Mouse (Mus musculus) adipocyte (in vitro differentiated cells): Measurements from ENCODE around the gene Ell.

Experiments used
- DNase-seq: peaks from one replicate; pipeline ENCODE4 v3.0.0-alpha.2; 2016; ENCODE audit warnings: low spot score

Ell gene

DNA sequence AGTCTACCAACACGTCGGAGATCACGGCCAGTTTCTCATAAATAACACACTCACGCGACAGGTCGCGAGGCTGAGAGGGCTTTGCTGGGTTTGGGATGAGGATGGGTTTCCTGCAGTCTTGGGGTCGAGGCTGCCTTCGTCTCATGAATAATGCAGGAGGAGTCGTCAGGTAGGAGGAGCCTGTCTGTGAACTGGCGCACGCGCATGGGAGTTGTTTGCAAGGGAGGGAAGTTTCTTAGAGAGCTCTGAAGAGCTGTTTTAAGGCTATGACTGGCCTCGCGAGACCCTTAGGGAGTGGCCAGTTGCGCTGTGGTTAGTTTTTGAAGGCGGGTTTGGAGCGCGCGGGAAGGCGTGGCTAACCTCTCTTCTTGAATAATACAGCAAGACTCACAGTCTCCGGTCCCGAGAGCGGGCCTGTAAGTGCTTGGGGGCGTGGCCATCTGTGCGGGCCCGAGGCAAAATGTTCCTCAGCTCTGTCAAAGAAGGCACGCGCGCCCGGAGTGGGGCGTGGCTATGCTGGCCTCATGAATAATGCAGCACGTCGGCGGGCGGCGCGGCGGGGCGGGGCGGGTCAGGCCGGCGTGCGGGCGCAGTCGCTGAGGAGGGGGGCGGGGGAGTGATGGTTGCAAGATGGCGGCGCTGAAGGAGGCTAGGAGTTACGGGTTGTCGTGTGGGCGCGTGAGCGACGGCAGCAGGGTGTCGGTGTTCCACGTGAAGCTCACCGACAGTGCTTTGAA, at the start of gene Ell:
Ell (plus strand) TSS at position 381 of the 737 bp plus-strand sequence.
- DNase-seq, result peak; percentile 100

DNA sequence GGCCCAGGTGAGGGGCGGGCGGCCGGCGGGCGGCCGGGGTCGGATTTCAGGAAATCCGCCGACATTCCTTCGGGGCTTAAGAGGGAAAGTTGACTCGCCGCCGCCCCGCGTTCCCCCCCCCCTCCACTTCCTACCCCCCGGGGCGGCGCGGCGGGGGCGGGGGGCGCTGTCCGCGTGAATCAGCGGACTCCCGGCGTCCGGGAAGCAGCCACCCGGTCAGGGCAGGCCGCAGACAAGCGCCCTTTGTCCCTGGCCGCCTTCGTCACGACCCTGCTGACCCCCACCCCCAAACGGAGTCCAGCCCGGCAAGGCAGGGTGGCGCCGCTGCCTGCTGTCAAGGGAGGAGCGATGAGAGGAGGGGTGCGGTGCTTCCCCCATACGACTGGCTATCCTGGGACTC, 49.7 kb upstream of the Ell start:
- DNase-seq, result no peak

GRCm38 (mm10) chr8:70490061-70490879, 49.0 kb upstream of the Ell start:
- no peak for DNase-seq

DNA sequence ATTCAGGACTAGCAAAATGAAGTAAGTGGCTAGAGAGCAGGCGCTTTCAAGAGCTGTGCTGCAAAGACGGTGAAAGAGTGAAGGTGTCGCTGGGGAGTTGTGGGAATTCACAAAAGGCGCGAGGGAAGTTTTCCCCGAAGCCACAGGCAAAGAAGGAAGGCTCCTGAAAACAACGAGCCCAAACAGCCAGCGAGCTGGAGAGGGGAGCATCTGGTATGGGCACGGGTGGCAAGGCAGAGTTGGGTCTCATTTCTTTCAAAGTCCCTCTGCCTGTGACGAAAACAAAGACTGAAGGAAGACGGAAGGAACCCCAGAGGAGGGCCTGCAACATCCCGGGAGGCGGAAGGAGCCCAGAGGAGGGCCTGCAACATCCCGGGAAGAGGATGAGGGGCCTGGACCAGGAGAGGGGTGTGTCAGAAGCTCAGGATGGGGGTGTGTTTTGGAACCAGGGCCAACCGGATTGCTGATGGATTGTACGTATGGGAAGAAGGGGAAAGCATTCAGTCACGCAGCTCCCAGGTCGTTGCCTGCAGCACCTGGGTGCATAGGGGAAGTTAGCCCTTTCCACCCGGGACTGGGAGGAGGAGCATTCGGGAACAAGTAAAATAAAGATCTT, 48.3 kb upstream of the Ell start:
- DNase-seq, result no peak

GRCm38 (mm10) chr8:70492664-70493640, 46.3 kb upstream of the Ell start, which contains the start of gene Crlf1:
TSS of gene Crlf1 (plus strand) at chr8:70493158.
- no peak for DNase-seq

DNA sequence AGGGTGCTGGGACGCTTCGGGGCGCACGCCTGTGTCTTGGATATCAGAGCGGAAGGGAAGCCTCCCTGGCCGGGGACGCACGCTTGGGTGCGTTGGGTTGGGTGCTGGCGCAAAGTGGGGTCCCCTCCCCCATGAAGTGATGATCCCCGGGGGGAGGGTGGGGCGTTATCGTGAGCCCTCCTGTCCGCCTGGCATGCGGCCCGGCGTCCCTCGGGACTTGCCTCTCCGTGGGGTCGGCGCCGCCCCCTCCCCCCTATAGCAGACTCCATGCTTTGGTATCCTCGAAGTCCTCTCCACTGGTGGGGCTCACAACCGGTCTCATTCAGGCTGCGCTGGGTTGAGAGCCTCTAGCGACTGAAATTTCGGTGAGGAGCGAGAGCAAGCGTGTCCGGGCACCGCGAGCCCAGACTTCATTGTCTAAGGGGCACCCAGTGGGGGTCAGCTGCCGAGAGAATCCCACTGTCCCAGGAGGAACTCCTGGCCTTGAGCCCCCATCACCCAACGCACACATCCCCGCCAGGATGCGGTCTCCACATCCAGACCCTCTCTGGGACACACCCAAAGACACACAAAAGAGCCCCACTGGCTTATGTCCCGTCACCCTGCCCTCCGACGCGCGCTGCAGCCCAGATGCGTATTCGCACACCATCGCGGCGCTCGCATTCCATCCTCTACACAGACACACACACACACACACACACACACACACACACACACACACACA, 45.4 kb upstream of the Ell start:
- no peak for DNase-seq

- no peak for DNase-seq
These were observed 44.8 kb upstream of the Ell start for GRCm38 (mm10) chr8:70494416-70494945.

- DNase-seq, result no peak
These were observed 44.1 kb upstream of the Ell start for GRCm38 (mm10) chr8:70495001-70495770.

DNA sequence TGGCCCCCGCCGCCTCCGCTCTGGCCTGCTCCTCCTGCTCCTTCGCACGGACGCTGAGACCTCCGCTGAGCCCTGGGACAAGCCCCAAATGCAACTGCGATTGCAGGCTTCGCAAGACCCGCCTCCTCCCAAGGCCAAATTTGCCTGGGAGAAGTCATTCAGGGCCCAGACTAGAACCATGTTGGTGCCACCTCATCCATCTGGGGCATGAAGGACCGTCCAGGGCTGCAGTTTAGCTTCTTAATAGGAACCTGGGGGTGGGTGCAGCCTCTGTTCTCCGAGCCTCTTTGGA, 43.5 kb upstream of the Ell start:
- no peak for DNase-seq

DNA sequence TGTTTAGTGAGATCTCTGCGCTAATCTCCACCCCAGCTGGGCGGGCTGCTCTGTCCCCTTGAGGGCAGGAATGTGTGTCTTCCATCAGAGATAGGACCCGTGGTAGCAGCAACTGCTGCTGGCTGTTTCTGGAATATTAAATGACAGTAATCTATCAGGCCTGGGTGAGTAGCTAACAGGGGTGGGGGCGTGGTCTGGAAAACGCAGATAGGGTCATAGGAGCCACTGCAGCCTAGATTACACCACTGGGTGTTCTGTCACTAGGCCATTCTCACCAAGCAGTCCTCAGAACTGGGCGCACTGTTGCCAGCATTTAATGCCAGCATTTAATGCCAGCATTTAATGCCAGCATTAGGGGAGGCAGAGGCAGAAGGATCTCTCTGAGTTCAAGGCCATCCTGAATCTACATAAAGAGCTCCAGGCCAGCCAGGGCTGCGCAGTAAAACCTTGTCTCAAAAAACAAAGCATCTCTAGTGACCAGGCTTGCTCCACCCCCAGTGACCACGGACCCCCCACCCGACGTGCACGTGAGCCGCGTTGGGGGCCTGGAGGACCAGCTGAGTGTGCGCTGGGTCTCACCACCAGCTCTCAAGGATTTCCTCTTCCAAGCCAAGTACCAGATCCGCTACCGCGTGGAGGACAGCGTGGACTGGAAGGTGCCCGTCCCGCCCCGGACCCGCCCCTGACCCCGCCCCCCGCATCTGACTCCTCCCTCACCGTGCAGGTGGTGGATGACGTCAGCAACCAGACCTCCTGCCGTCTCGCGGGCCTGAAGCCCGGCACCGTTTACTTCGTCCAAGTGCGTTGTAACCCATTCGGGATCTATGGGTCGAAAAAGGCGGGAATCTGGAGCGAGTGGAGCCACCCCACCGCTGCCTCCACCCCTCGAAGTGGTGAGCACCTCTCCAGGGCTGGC, 38.6 kb upstream of the Ell start:
- no peak for DNase-seq

- DNase-seq, result no peak
These were observed 37.3 kb upstream of the Ell start for GRCm38 (mm10) chr8:70501820-70502529.

GRCm38 (mm10) chr8:70502540-70502939, 36.7 kb upstream of the Ell start:
- DNase-seq, result no peak

DNA sequence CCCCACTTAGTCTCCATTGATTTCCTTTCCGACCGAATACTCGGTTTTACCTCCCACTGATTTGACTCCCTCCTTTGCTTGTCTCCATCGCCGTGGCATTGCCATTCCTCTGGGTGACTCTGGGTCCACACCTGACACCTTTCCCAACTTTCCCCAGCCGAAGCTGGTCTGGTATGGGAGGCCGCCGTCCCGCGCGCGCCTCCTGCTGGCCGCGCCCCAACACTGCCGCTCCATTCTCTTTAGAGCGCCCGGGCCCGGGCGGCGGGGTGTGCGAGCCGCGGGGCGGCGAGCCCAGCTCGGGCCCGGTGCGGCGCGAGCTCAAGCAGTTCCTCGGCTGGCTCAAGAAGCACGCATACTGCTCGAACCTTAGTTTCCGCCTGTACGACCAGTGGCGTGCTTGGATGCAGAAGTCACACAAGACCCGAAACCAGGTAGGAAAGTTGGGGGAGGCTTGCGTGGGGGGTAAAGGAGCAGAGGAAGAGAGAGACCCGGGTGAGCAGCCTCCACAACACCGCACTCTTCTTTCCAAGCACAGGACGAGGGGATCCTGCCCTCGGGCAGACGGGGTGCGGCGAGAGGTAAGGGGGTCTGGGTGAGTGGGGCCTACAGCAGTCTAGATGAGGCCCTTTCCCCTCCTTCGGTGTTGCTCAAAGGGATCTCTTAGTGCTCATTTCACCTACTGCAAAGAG, 36.1 kb upstream of the Ell start:
- DNase-seq, result peak; percentile 78

- peak; percentile 99 for DNase-seq
These were observed 35.0 kb upstream of the Ell start for GRCm38 (mm10) chr8:70504291-70504716.

GRCm38 (mm10) chr8:70504851-70505250, 34.4 kb upstream of the Ell start:
- DNase-seq, result peak; percentile 95

DNA sequence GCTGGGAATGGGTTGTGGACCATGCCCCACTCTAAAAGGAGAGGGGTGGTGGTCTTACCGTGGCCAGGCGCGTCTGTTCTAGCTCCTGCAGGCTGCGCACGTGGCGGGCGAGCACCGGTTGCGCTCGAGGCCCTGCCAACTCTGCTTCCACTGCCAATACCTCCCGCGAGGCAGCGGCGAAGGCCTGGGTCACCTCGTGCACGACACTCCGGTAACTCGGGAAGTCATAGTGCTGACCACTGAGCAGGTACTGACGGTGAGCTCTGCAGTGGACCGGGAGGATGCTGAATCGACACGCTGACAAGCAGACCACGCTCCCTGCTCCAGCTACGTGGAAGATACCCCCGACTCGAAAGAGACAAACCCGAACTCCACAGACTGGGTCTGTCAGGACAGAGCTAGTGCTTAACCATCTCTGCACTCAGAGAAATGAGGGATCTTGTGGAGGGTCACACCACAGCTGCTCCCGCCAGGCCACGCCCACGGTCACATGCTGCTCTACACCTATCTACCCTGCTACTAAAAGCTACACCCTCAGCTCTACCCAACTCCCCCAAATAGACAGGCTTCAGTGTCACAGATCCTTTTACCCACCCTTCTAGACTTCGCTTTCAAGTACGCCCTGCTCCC, 33.4 kb upstream of the Ell start:
- DNase-seq, result no peak

- peak; percentile 96 for DNase-seq
These were observed 32.8 kb upstream of the Ell start, which contains the start of gene Rex1bd for GRCm38 (mm10) chr8:70506328-70507026. TSS of gene Rex1bd (minus strand) at chr8:70506752.
